Mouse (Mus musculus): ENCODE data around the gene Tprgl. TPM values are rescaled to one million over a fixed set of nuclear protein-coding genes. Genes with fewer than 3 reads are reported as not detected.

Tprgl gene
- total RNA-seq, 1 experiment from 2014 or later, result 163 TPM

GRCm38 (mm10) chr4:154118782-154119181 lies 41.7 kb downstream of the Tprgl start:
- no peak for DNase-seq

- peak; percentile 35 for DNase-seq
These were observed 44.0 kb downstream of the Tprgl start for GRCm38 (mm10) chr4:154116421-154116820.

- no peak for DNase-seq
These were observed 50.6 kb downstream of the Tprgl start for GRCm38 (mm10) chr4:154109850-154110243.

GRCm38 (mm10) chr4:154109216-154109849 lies 51.1 kb downstream of the Tprgl start:
- DNase-seq, result no peak

Other genes with a start within 250 kb of the Tprgl start
- gene A430005L14Rik, start 203.4 kb downstream of the Tprgl start, total RNA-seq (2021), result 21.1 and 21.2 TPM in 2 replicates
- gene Dffb, start 185.5 kb downstream of the Tprgl start, total RNA-seq (2021), result 3.8 and 9.4 TPM in 2 replicates
- gene Cep104, start 185.5 kb downstream of the Tprgl start, total RNA-seq (2021), result 29.1 and 31.1 TPM in 2 replicates
- 54.7 and 56.0 TPM in 2 replicates for gene Lrrc47, start 148.9 kb downstream of the Tprgl start, total RNA-seq (2021)
- gene Smim1, start 134.4 kb downstream of the Tprgl start, total RNA-seq (2021), result 31.3 and 64.1 TPM in 2 replicates
- not detected in 2 replicates for gene Ccdc27, start 118.0 kb downstream of the Tprgl start, total RNA-seq (2021)
- not detected in 2 replicates for gene Trp73, start 20.5 kb downstream of the Tprgl start, total RNA-seq (2021)
- 16.1 and 21.1 TPM in 2 replicates for gene Wrap73, start 18.3 kb downstream of the Tprgl start, total RNA-seq (2021)
- gene Megf6, start 10.1 kb upstream of the Tprgl start, total RNA-seq (2021), result 1.9 and 2.2 TPM in 2 replicates
- gene Arhgef16, start 141.0 kb upstream of the Tprgl start, total RNA-seq (2021), result 0.21 and 0.62 TPM in 2 replicates
- not detected in 2 replicates for gene B230104I21Rik, start 175.5 kb upstream of the Tprgl start, total RNA-seq (2021)